Mouse (Mus musculus): ENCODE measurements around the gene Aicda.
"Not testable (repeated sequence)": the region's sequence is repeated elsewhere in the genome, so short reads cannot be mapped to it uniquely, and the experiment has no call there.

The Aicda gene

GRCm38 (mm10) chr6:122554102-122554501 is 501 bp downstream of the Aicda start:
- no peak for DNase-seq (ENCODE audit: low spot score in 2 of 2)

GRCm38 (mm10) chr6:122555266-122555665 is 1.7 kb downstream of the Aicda start:
- DNase-seq (ENCODE audit: low spot score in 2 of 2), result no peak

DNA sequence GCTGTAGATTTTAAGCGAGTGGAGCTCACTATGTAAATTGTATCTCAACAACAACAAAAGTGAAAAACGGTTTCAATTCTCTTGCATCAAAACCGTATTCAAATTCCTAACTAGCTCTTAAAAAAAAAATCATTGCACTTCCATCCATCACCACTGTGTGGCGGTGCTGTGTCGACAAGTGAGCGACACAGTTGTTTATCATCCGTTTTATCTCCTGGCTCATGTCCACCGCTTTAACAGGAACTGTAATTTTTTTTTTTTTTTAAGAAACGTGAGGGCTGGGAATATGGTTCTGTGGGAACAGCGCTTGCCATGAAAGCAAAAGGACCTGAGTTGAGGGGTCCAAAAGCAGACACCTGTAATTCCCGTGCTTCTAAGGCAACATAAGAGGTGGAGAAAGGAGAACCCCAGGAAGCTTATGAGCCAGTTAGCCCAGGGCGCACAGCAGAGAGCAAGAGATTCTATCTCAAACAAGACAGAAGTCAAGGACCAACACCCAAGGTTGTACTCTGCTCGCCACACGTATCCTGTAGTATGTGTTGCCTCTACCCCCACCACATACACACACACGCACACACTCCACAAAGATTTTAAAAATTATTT is 3.5 kb downstream of the Aicda start:
- DNase-seq (ENCODE audit: low spot score in 2 of 2), result peak; percentile 11 to 84

DNA sequence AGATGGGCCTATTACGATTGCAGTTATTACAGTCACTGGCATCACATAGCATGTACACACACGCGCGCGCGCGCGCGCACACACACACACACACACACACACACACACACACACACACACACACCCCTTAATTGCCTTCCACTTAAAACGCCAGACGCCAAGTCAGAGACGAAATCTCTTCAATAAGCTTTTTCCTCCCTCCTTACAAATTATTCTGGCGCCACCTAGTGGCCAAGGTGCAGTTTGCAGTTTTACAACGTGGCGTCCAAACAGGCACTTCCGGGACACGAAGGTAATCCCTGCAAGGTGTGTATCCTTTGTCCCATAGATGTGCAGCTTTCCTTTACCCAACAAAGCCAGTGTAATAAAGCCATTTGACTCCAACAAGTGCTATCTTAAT is 6.8 kb downstream of the Aicda start:
- peak in 1 of 2 experiments; percentile 72 for DNase-seq (ENCODE audit: low spot score in 2 of 2)

GRCm38 (mm10) chr6:122561005-122561404 is 7.4 kb downstream of the Aicda start:
- DNase-seq (ENCODE audit: low spot score in 2 of 2), result no peak

GRCm38 (mm10) chr6:122562463-122562862 is 8.9 kb downstream of the Aicda start:
- DNase-seq (ENCODE audit: low spot score in 2 of 2), result peak in 1 of 2 experiments; percentile 71

DNA sequence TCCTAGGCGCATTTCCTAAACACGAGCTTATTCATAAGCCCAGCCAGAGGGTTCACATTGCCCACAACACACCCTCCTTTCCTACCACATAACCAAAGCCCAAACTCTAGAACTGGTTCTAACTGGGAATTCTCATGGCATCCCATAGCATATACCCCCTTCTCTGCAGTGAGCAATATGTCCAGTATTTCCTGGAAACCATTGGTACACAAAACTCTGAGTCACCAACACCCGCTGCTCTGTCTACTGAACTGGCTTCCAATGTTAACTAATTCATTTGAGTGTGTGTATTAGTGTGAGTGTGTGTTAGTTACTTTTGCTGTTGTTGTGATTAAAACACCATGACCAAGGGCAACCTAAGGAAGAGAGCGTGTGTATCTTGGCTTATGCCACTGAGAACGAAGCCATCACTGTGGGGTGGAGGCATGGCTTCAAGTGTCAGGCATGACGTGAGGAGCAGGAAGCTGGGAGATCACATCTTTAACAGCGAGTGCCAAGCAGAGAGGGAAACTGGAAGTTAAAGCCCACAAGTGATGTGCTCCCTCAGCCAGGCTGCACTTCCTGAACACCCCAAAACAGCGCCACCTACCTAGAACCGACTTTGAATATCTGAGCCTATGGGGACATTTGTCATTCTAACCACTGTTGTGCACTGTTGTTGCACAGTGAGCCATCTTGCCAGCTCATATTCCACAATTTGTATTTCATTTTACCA is 11.6 kb downstream of the Aicda start:
- DNase-seq (ENCODE audit: low spot score in 2 of 2), result no peak

- DNase-seq (ENCODE audit: low spot score in 2 of 2), result no peak
Observed at GRCm38 (mm10) chr6:122569113-122569512, 15.5 kb downstream of the Aicda start.

GRCm38 (mm10) chr6:122569762-122570161 is 16.2 kb downstream of the Aicda start:
- no peak for DNase-seq (ENCODE audit: low spot score in 2 of 2)

- DNase-seq (ENCODE audit: low spot score in 2 of 2), result no peak
Observed at GRCm38 (mm10) chr6:122570695-122571616, 17.4 kb downstream of the Aicda start.

GRCm38 (mm10) chr6:122571617-122571959 is 18.0 kb downstream of the Aicda start:
- DNase-seq (ENCODE audit: low spot score in 2 of 2), result no peak

DNA sequence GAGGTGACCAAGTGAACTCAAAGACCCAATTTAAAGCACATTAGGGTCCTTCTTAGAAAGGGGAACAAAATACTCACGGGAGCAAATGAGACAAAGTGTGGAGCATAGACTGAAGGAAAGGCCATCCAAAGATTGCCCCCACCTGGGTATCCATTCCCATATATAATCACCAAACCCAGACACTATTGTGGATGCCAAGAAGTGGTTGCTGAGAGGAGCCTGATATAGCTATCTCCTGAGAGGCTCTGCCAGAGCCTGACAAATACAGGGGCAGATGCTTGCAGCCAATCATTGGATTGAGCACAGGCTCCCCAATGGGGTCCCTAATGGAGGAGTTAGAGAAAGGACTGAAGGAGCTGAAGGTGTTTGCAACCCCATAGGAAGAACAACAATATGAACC is 21.4 kb downstream of the Aicda start:
- DNase-seq (ENCODE audit: low spot score in 2 of 2), result not testable (repeated sequence)

- DNase-seq (ENCODE audit: low spot score in 2 of 2), result no peak
Observed at GRCm38 (mm10) chr6:122577030-122577429, 23.4 kb downstream of the Aicda start.

DNA sequence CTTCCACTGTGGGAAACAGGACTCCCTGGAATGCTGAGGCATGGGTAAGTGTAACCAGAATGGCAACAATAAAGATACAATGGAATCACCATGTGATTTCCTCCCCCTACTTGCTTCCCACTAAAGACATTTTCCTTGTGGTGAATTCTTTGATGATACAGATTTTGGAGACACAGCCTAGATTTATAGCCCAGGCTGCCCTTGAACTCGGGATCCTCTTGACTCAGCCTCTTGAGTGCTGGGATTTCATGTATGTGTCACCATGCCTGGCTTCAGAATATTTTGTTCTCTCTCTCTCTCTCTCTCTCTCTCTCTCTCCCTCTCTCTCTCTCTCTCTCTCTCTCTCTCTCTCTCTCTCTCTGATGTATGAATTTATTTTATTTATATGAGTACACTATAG is 25.5 kb downstream of the Aicda start:
- no peak for DNase-seq (ENCODE audit: low spot score in 2 of 2)

- DNase-seq (ENCODE audit: low spot score in 2 of 2), result no peak
Observed at GRCm38 (mm10) chr6:122591027-122591758, 37.6 kb downstream of the Aicda start.

GRCm38 (mm10) chr6:122592905-122593304 is 39.3 kb downstream of the Aicda start:
- no peak for DNase-seq (ENCODE audit: low spot score in 2 of 2)

DNA sequence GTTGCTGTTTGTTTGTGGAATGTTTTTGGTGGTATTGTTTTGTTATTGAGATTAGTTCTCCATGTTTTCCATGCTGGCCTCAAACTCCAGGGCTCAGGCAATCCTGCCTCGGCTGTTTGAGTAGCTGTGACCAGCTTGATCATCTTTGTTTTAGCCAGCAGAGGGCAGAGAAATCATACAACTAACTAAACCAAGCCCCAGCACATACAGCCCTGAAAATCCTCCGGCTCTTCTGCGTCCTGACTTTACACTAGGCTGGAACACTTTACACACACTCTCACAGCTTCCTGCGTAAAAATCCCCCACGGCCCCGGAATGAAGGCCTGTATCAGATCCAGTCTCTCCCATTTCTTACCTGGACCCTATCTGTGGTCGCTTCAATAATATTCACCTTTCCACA is 42.0 kb downstream of the Aicda start:
- DNase-seq (ENCODE audit: low spot score in 2 of 2), result peak in 1 of 2 experiments; percentile 19

DNA sequence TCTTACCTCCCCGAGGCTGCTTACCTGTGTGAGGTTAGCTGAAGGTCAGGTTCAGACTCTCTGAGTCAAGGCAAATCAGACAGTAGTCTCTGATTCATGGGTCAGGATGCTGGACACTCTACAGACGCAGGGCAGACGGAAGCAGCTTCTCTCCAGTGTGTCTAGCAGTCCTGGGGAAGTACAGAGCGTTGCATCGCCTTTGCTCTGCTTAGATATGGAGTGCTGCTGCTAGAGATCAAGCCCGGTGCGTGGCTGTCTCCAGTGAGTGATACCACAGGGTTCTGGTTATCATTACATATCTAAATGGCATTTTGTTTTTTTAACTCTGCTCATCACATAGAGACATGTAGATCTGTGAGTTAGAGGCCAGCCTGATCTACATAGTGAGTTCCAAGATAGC is 43.0 kb downstream of the Aicda start:
- DNase-seq (ENCODE audit: low spot score in 2 of 2), result no peak

- DNase-seq (ENCODE audit: low spot score in 2 of 2), result no peak
Observed at GRCm38 (mm10) chr6:122598014-122598413, 44.4 kb downstream of the Aicda start.

DNA sequence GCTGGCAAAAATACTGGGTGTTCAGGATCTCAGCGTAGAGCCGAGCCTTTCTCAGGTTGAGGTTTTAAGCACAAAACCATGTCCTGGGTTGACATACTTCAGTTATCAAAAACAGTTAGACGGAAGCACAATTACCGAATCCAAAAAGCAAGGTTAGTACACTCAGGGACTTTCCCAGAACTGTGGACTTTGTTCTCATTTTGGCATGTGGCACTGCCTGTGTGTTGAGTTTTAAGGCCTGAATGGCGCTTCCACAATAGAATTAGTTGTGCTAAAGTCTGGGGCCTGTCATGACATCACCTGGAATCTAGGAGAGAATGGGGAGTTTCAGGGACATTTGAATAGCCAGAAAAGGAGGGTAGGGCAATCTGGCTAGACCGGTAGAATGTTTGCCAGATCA is 44.8 kb downstream of the Aicda start:
- DNase-seq (ENCODE audit: low spot score in 2 of 2), result no peak

DNA sequence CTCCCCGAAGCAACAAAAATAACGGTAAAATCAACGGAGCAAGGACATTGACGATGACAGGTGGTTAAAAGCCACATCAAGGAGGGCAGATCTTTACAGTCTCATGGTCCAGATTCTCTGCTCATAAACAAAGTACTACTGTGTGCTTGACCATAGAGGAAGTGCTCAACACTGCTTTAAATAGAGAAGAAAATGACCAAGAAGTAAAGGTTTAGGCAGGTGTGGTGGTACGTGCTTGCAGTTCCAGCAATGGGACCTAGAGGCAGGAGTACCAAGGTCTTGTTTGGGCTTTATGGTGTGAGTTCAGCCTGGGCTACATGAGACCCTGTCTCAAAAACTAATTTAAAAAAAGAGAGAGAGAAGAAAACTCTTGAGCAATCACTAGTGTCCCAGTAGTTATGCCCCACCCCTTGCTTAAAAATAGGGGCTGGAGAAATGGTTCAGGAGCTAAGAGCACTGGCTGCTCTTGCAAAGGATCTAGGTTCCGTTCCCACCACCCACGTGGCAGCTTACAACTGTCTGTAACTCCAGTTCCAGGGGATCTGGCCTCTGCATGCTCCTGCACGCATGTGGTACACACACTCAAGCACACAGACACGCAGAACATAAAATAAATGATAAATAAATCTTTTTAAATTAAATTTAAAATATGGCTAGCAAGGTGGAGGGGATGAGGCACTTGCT is 45.6 kb downstream of the Aicda start:
- DNase-seq (ENCODE audit: low spot score in 2 of 2), result no peak
